In the genomic region with DNA sequence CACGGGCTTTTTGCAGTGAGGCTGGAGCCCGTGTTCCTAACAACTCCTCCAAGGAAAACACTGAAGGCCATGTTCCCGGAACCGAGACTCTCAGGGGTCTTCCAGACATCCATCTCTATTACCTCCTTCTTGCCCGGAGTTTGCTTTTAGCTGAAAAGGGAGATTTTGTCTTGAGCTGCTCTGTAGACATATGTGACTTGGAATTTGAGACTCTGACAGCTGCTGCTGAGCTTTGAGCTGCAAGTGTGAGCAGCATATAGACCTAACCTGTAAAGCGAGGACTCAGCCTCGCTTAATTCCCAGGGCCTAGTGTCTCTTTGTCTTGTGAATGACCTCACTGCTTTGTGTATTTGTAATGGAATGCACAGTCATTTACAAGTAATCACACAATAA, we compare ENCODE assay signal across 10 mouse cellular contexts. TPM values are rescaled to one million over a fixed set of nuclear protein-coding genes. Genes with fewer than 3 reads are reported as not detected.
DNase-seq lines count a peak whose midpoint lies in the region; ATAC-seq lines count a peak whose summit lies in the region.
"Had no signal": no experiment of that assay in that cellular context is flagged by ENCODE, and none has a peak within 500 bp of the region (broad histone marks: within the 10 kb centered on the region; RNA-seq: fewer than 3 reads in every experiment).

No protein-coding gene starts in this region.

- no peak for DNase-seq in heart, postnatal 25 days (ENCODE audit: low spot score)
- no peak for DNase-seq in neural tube, embryonic 10.5 days (ENCODE audit: extremely low spot score, low spot score)
- no peak for DNase-seq in frontal cortex, postnatal 36 days (ENCODE audit: low spot score in 2 of 2)
- DNase-seq in natural killer cell, adult 2 months (ENCODE audit: low spot score in 2 of 2): no peak
- DNase-seq: gastrocnemius, postnatal 10 days; kidney, adult 8-10 months; lung, postnatal 10 days had no signal

- no peak overlapping the region for H3K4me2 ChIP-seq in heart, embryonic 15.5 days
- H3K4me2 ChIP-seq in neural tube, embryonic 12.5 days (replicated peaks): no peak overlapping the region
- no peak overlapping the region for H3K4me2 ChIP-seq in intestine, embryonic 15.5 days (replicated peaks)

- no peak overlapping the region for H3K9ac ChIP-seq in heart, embryonic 15.5 days
- no peak overlapping the region for H3K9ac ChIP-seq in neural tube, embryonic 12.5 days
- no peak overlapping the region for H3K9ac ChIP-seq in intestine, embryonic 15.5 days

- H3K27me3 ChIP-seq in heart, embryonic 15.5 days: no peaks in the 10 kb centered on the region
- no peaks in the 10 kb centered on the region for H3K27me3 ChIP-seq in neural tube, embryonic 12.5 days (replicated peaks)
- no peaks in the 10 kb centered on the region for H3K27me3 ChIP-seq in intestine, embryonic 15.5 days (replicated peaks)

- intact Hi-C loops in heart, postnatal 25 days (cut with DNase I): no loop called here

- WGBS in heart, embryonic 15.5 days: 50% methylated on average over 7 of the region's 7 CpGs
- 47% methylated on average over 7 of the region's 7 CpGs for WGBS in neural tube, embryonic 12.5 days
- WGBS in intestine, embryonic 15.5 days: 43% methylated on average over 7 of the region's 7 CpGs

- peaks cover 53% of the 10 kb centered on the region for H3K4me1 ChIP-seq in heart, embryonic 15.5 days (replicated peaks)
- H3K4me1 ChIP-seq in neural tube, embryonic 12.5 days: peaks cover 14% of the 10 kb centered on the region; the same call in 1 of the 2 replicates
- peaks cover 35% of the 10 kb centered on the region for H3K4me1 ChIP-seq in intestine, embryonic 15.5 days (replicated peaks)

- no peaks in the 10 kb centered on the region for H3K9me3 ChIP-seq in heart, embryonic 15.5 days (replicated peaks)
- no peaks in the 10 kb centered on the region for H3K9me3 ChIP-seq in neural tube, embryonic 12.5 days
- H3K9me3 ChIP-seq in intestine, embryonic 15.5 days: no peaks in the 10 kb centered on the region

- H3K36me3 ChIP-seq in heart, embryonic 15.5 days: 0 out of 2 replicates have a peak, but pooled peaks cover 3% of the 10 kb centered on the region
- no peaks in the 10 kb centered on the region for H3K36me3 ChIP-seq in neural tube, embryonic 12.5 days
- H3K36me3 ChIP-seq in intestine, embryonic 15.5 days: 0 out of 2 replicates have a peak, but pooled peaks cover 3% of the 10 kb centered on the region

- H3K4me3 ChIP-seq in heart, embryonic 15.5 days: no peak overlapping the region
- H3K4me3 ChIP-seq in neural tube, embryonic 12.5 days: no peak overlapping the region
- H3K4me3 ChIP-seq in intestine, embryonic 15.5 days (replicated peaks): no peak overlapping the region

- no peak for ATAC-seq in heart, embryonic 15.5 days (replicated peaks; ENCODE audit: insufficient number of reproducible peaks, insufficient read depth, low FRiP score, low read depth)
- ATAC-seq in neural tube, embryonic 12.5 days (ENCODE audit: low FRiP score, low read depth): no peak
- ATAC-seq in intestine, embryonic 15.5 days: no peak

- H3K27ac ChIP-seq in heart, embryonic 15.5 days: peak overlapping the region; percentile 44
- H3K27ac ChIP-seq in neural tube, embryonic 12.5 days: 0 out of 2 replicates have a peak overlapping the region, but pooled peaks have one; percentile 5
- peak overlapping the region; percentile 32; the same call in 1 of the 2 replicates for H3K27ac ChIP-seq in intestine, embryonic 15.5 days

RNA-seq across cellular contexts. Expression of gene Lpp, which starts 49.8 kb away (rescaled TPM):
- 42.6 and 49.5 TPM in 2 replicates for polyA plus RNA-seq in heart, embryonic 15.5 days (2015; fragmentation: Nextera tagmentation; extraction: Ambion mirVana)
- 10 to 100 TPM; 32.7 to 40.5 TPM for total RNA-seq in heart, postnatal 25 days (2021)
- 18.8 TPM in 2 replicates for polyA plus RNA-seq in neural tube, embryonic 12.5 days (2016; fragmentation: Nextera tagmentation; extraction: Ambion mirVana)
- polyA plus RNA-seq in intestine, embryonic 15.5 days (2015; fragmentation: Nextera tagmentation; extraction: Ambion mirVana): 61.7 and 63.0 TPM in 2 replicates
